Mouse (Mus musculus) intestine, embryonic 16.5 days (tissue): Measurements from ENCODE around the gene Cox15. TPM values are rescaled to one million over a fixed set of nuclear protein-coding genes. Genes with fewer than 3 reads are reported as not detected.
A peak's percentile ranks its signal among the peaks of the same experiment; 100 is the strongest.

Source experiments
- ATAC-seq: fragments of 200-750 bp; cut with Nextera tagmentation; 2 replicates; pipeline ENCODE4 v1.8.0; 2017; ENCODE audit warnings: moderate TSS enrichment, moderate library complexity
- H3K27ac ChIP-seq: fragments of 300-500 bp; sonication (generic); 2 replicates; pipeline ENCODE4 v1.5.1; 2014; ENCODE audit warnings: mild to moderate bottlenecking, low read length
- H3K27me3 ChIP-seq: fragments of 300-500 bp; sonication (generic); replicated peaks from 2 replicates; pipeline ENCODE4 v1.6.1; 2014; ENCODE audit warnings: low read length, control low read depth, mixed read lengths; ENCODE audit not compliant: control insufficient read depth, insufficient read depth
- H3K36me3 ChIP-seq: fragments of 300-500 bp; sonication (generic); 2 replicates; pipeline ENCODE4 v1.6.1; 2014; ENCODE audit warnings: low read length, control low read depth; ENCODE audit not compliant: control insufficient read depth, insufficient read depth
- H3K4me1 ChIP-seq: fragments of 300-500 bp; sonication (generic); 2 replicates; pipeline ENCODE4 v1.6.1; 2014; ENCODE audit warnings: low read length, control low read depth, mixed read lengths; ENCODE audit not compliant: control insufficient read depth, insufficient read depth
- H3K4me2 ChIP-seq: fragments of 300-500 bp; sonication (generic); 2 replicates; pipeline ENCODE4 v1.6.1; 2014; ENCODE audit warnings: low read depth, low read length, control low read depth
- H3K4me3 ChIP-seq: fragments of 300-500 bp; sonication (generic); 2 replicates; pipeline ENCODE4 v1.5.1; 2014; ENCODE audit warnings: mild to moderate bottlenecking, low read length
- H3K9ac ChIP-seq: fragments of 300-500 bp; sonication (generic); 2 replicates; pipeline ENCODE4 v1.6.1; 2014; ENCODE audit warnings: low read depth, low read length
- H3K9me3 ChIP-seq: fragments of 300-500 bp; sonication (generic); 2 replicates; pipeline ENCODE4 v1.6.1; 2016; ENCODE audit warnings: low read length, control low read depth; ENCODE audit not compliant: control insufficient read depth
- WGBS: fragments of 180-500 bp; shearing (Covaris S2); extraction: QIAGEN DNeasy Blood & Tissue Kit; methylation state at CpG from one replicate; pipeline ENCODE4 v1.1.7; 2014; 5-methylcytosine and 5-hydroxymethylcytosine counted together
- polyA plus RNA-seq: library from polyadenylated mRNA; unstranded; fragments of >200 nt; fragmentation: Nextera tagmentation; extraction: Ambion mirVana; gene quantifications from 2 replicates; pipeline ENCODE4 v1.2.1, GENCODE M21; 2015

Gene Cox15
- polyA plus RNA-seq, 1 experiment from 2014 or later = 21.7 TPM

GRCm38 (mm10) chr19:43704211-43704610 is 48.6 kb downstream of the Cox15 start:
- Histone ChIP-seq H3K27me3 (no peaks in the 10 kb centered on the region), H3K27ac (no peak overlapping the region), H3K9ac (no peak overlapping the region), H3K4me2 (no peak overlapping the region), H3K9me3 (no peaks in the 10 kb centered on the region), H3K4me3 (no peak overlapping the region), H3K36me3 (peaks cover 14% of the 10 kb centered on the region; the same call in 1 of the 2 replicates), H3K4me1 (peaks cover 8% of the 10 kb centered on the region; the same call in 1 of the 2 replicates)
- WGBS = 64% methylated on average over 11 of the region's 11 CpGs
- no peak for ATAC-seq

- Histone ChIP-seq H3K4me3 (no peak overlapping the region), H3K4me1 (peaks cover 18% of the 10 kb centered on the region), H3K4me2 (no peak overlapping the region), H3K9ac (no peak overlapping the region), H3K27ac (no peak overlapping the region), H3K36me3 (0 out of 2 replicates have a peak, but pooled peaks cover 6% of the 10 kb centered on the region), H3K9me3 (no peaks in the 10 kb centered on the region), H3K27me3 (no peaks in the 10 kb centered on the region)
- no peak for ATAC-seq
- WGBS = 85% methylated on average over 6 of the region's 6 CpGs
These were observed 53.0 kb downstream of the Cox15 start for GRCm38 (mm10) chr19:43699763-43700155.

GRCm38 (mm10) chr19:43699021-43699762 is 53.6 kb downstream of the Cox15 start:
- Histone ChIP-seq H3K4me2 (no peak overlapping the region), H3K9me3 (no peaks in the 10 kb centered on the region), H3K4me3 (no peak overlapping the region), H3K9ac (no peak overlapping the region), H3K36me3 (0 out of 2 replicates have a peak, but pooled peaks cover 6% of the 10 kb centered on the region), H3K27ac (peak overlapping the region; percentile 42; the same call in 1 of the 2 replicates), H3K27me3 (no peaks in the 10 kb centered on the region), H3K4me1 (peaks cover 18% of the 10 kb centered on the region)
- no peak for ATAC-seq
- WGBS = 54% methylated on average over 11 of the region's 11 CpGs

- Histone ChIP-seq H3K9me3 (no peaks in the 10 kb centered on the region), H3K36me3 (0 out of 2 replicates have a peak, but pooled peaks cover 6% of the 10 kb centered on the region), H3K27me3 (no peaks in the 10 kb centered on the region), H3K4me2 (no peak overlapping the region), H3K4me3 (no peak overlapping the region), H3K9ac (0 out of 2 replicates have a peak overlapping the region, but pooled peaks have one; percentile 14), H3K4me1 (peaks cover 18% of the 10 kb centered on the region), H3K27ac (peak overlapping the region; percentile 79)
- WGBS = 89% methylated on average over 5 of the region's 5 CpGs
- ATAC-seq = no peak
These were observed 55.0 kb downstream of the Cox15 start for GRCm38 (mm10) chr19:43697666-43698370.

- H3K36me3 ChIP-seq = 0 out of 2 replicates have a peak, but pooled peaks cover 6% of the 10 kb centered on the region
- no peak overlapping the region for H3K4me3 ChIP-seq
- H3K9me3 ChIP-seq = no peaks in the 10 kb centered on the region
- H3K27ac ChIP-seq = peak overlapping the region; percentile 92
- peak; percentile 90 for ATAC-seq
- 36% methylated on average over 10 of the region's 10 CpGs for WGBS
- peak overlapping the region; percentile 44; the same call in 1 of the 2 replicates for H3K9ac ChIP-seq
- peaks cover 21% of the 10 kb centered on the region for H3K4me1 ChIP-seq
- H3K27me3 ChIP-seq = no peaks in the 10 kb centered on the region
- H3K4me2 ChIP-seq = peak overlapping the region; percentile 16; the same call in 1 of the 2 replicates
These were observed 57.3 kb downstream of the Cox15 start for GRCm38 (mm10) chr19:43695514-43695964.

GRCm38 (mm10) chr19:43692815-43693214 is 60.0 kb downstream of the Cox15 start:
- no peaks in the 10 kb centered on the region for H3K27me3 ChIP-seq
- ATAC-seq = no peak
- 90% methylated on average over 14 of the region's 14 CpGs for WGBS

GRCm38 (mm10) chr19:43689419-43690246 is 63.2 kb downstream of the Cox15 start, which contains the start of gene Entpd7:
Gene Entpd7, plus strand, starts transcription at chr19:43689672.
- H3K27ac ChIP-seq = peak within 1 kb of the TSS; percentile 75
- peak within 1 kb of the TSS; percentile 96 for H3K4me3 ChIP-seq
- H3K9ac ChIP-seq = peak within 1 kb of the TSS; percentile 92
- H3K4me2 ChIP-seq = peak within 1 kb of the TSS; percentile 67
- H3K27me3 ChIP-seq = no peaks in the 10 kb centered on the region
- peaks cover 6% of the 10 kb centered on the region for H3K4me1 ChIP-seq
- H3K36me3 ChIP-seq = 0 out of 2 replicates have a peak, but pooled peaks cover 3% of the 10 kb centered on the region
- ATAC-seq = peak; percentile 99
- under 1% methylated on average over 60 of the region's 60 CpGs for WGBS
- H3K9me3 ChIP-seq = no peaks in the 10 kb centered on the region

More at GRCm38 (mm10) chr19:43692815-43693214, 60.0 kb downstream of the Cox15 start:
- Histone ChIP-seq H3K27ac (no peak overlapping the region), H3K4me1 (peaks cover 16% of the 10 kb centered on the region), H3K4me3 (no peak overlapping the region), H3K9ac (no peak overlapping the region; the same call in 1 of the 2 replicates), H3K36me3 (0 out of 2 replicates have a peak, but pooled peaks cover 3% of the 10 kb centered on the region), H3K4me2 (no peak overlapping the region), H3K9me3 (no peaks in the 10 kb centered on the region)
